ENCODE assay signal across 11 mouse cellular contexts in genomic region chr15:27792473-27792872, GRCm38 (mm10).
A peak's percentile ranks its signal among the peaks of the same experiment; 100 is the strongest.
DNase-seq lines count a peak whose midpoint lies in the region; ATAC-seq and TF ChIP-seq lines count a peak whose summit lies in the region.
"Had no signal": no experiment of that assay in that cellular context is flagged by ENCODE, and none has a peak within 500 bp of the region (broad histone marks: within the 10 kb centered on the region; RNA-seq: fewer than 3 reads in every experiment).

No protein-coding gene starts in this region.

- no peak for TF ChIP-seq EP300 in lung, postnatal 0 days (IDR thresholded peaks at IDR 0.05)

- H3K9ac ChIP-seq in forebrain, postnatal 0 days = no peak overlapping the region
- H3K9ac ChIP-seq in lung, postnatal 0 days (replicated peaks; ENCODE audit: low read depth) = no peak overlapping the region
- no peak overlapping the region for H3K9ac ChIP-seq in hindbrain, embryonic 14.5 days

- H3K9me3 ChIP-seq in forebrain, embryonic 10.5 days = no peaks in the 10 kb centered on the region
- H3K9me3 ChIP-seq in forebrain, postnatal 0 days (ENCODE audit: low read length) = no peaks in the 10 kb centered on the region
- no peaks in the 10 kb centered on the region for H3K9me3 ChIP-seq in lung, postnatal 0 days (ENCODE audit: low read length)
- no peaks in the 10 kb centered on the region for H3K9me3 ChIP-seq in hindbrain, embryonic 14.5 days (ENCODE audit: control insufficient read depth, low read length)

- peaks cover 19% of the 10 kb centered on the region for H3K36me3 ChIP-seq in forebrain, embryonic 10.5 days (replicated peaks)
- no peaks in the 10 kb centered on the region; the same call in 1 of the 2 replicates for H3K36me3 ChIP-seq in forebrain, postnatal 0 days (ENCODE audit: insufficient read depth)
- H3K36me3 ChIP-seq in lung, postnatal 0 days (ENCODE audit: insufficient read depth, low read length) = no peaks in the 10 kb centered on the region
- H3K36me3 ChIP-seq in hindbrain, embryonic 14.5 days (replicated peaks; ENCODE audit: control insufficient read depth, insufficient read depth) = no peaks in the 10 kb centered on the region; the same call in 1 of the 2 replicates

- no peak for ATAC-seq in forebrain, postnatal 0 days
- ATAC-seq in lung, postnatal 0 days = no peak
- no peak for ATAC-seq in hindbrain, embryonic 14.5 days (ENCODE audit: low FRiP score)
- peak; percentile 63 for ATAC-seq in neutrophil, adult 5-6 weeks (ENCODE audit: extremely low read depth, insufficient number of reproducible peaks, low FRiP score, poor library complexity, severe bottlenecking)

- H3K27me3 ChIP-seq in forebrain, embryonic 10.5 days (ENCODE audit: poor library complexity, severe bottlenecking) = no peaks in the 10 kb centered on the region
- H3K27me3 ChIP-seq in forebrain, postnatal 0 days (ENCODE audit: insufficient read depth, low read length) = no peaks in the 10 kb centered on the region
- no peaks in the 10 kb centered on the region for H3K27me3 ChIP-seq in lung, postnatal 0 days (replicated peaks; ENCODE audit: insufficient read depth, low read length)
- H3K27me3 ChIP-seq in hindbrain, embryonic 14.5 days (ENCODE audit: control insufficient read depth, insufficient read depth, low read length) = no peaks in the 10 kb centered on the region

- peaks cover 78% of the 10 kb centered on the region for H3K4me1 ChIP-seq in forebrain, embryonic 10.5 days
- peaks cover 30% of the 10 kb centered on the region for H3K4me1 ChIP-seq in forebrain, postnatal 0 days (ENCODE audit: insufficient read depth)
- H3K4me1 ChIP-seq in lung, postnatal 0 days (ENCODE audit: insufficient read depth, low read depth, low read length) = peaks cover 19% of the 10 kb centered on the region; the same call in 1 of the 2 replicates
- peaks cover 58% of the 10 kb centered on the region for H3K4me1 ChIP-seq in hindbrain, embryonic 14.5 days (replicated peaks; ENCODE audit: control insufficient read depth, insufficient read depth, low read length)

- H3K4me3 ChIP-seq in forebrain, embryonic 10.5 days = no peak overlapping the region
- H3K4me3 ChIP-seq in forebrain, postnatal 0 days (ENCODE audit: low read depth, low read length) = no peak overlapping the region
- H3K4me3 ChIP-seq in lung, postnatal 0 days (ENCODE audit: low read depth, low read length) = no peak overlapping the region
- no peak overlapping the region for H3K4me3 ChIP-seq in hindbrain, embryonic 14.5 days (replicated peaks; ENCODE audit: low read length)

- 78% methylated on average over 11 of the region's 11 CpGs for WGBS in forebrain, embryonic 10.5 days
- WGBS in forebrain, postnatal 0 days = 61% methylated on average over 11 of the region's 11 CpGs
- 57% methylated on average over 11 of the region's 11 CpGs for WGBS in lung, postnatal 0 days
- WGBS in hindbrain, embryonic 14.5 days = 40% methylated on average over 11 of the region's 11 CpGs

- H3K4me2 ChIP-seq in forebrain, postnatal 0 days (ENCODE audit: low read depth) = no peak overlapping the region
- H3K4me2 ChIP-seq in lung, postnatal 0 days (replicated peaks; ENCODE audit: low read depth, low read length) = no peak overlapping the region
- no peak overlapping the region for H3K4me2 ChIP-seq in hindbrain, embryonic 14.5 days (replicated peaks)

- peak overlapping the region; percentile 75 for H3K27ac ChIP-seq in forebrain, embryonic 10.5 days
- no peak overlapping the region for H3K27ac ChIP-seq in forebrain, postnatal 0 days (ENCODE audit: low read depth, low read length)
- H3K27ac ChIP-seq in lung, postnatal 0 days (ENCODE audit: low read length) = no peak overlapping the region
- H3K27ac ChIP-seq in hindbrain, embryonic 14.5 days = peak overlapping the region; percentile 60
- H3K27ac ChIP-seq: macrophage had no signal

- TF ChIP-seq CTCF in forebrain, postnatal 0 days (IDR thresholded peaks at IDR 0.05; ENCODE audit: low read depth) = no peak
- TF ChIP-seq CTCF in lung, postnatal 0 days (IDR thresholded peaks at IDR 0.05) = no peak

- DNase-seq in forebrain, embryonic 10.5 days (ENCODE audit: extremely low spot score, low spot score) = no peak
- no peak for DNase-seq in forebrain, postnatal 0 days
- peak; percentile 37 for DNase-seq in lung, postnatal 0 days (ENCODE audit: low spot score)
- DNase-seq in lung, postnatal 36 days = no peak
- DNase-seq in hindbrain, embryonic 14.5 days (ENCODE audit: low spot score) = no peak
- no peak for DNase-seq in right cerebral cortex, adult 18-20 months
- no peak for DNase-seq in spleen, adult 12 weeks (ENCODE audit: low spot score)
- DNase-seq: heart, adult 18-20 months; right cerebral cortex, postnatal 25 days had no signal

Comparison
In these comparisons a context has a peak if more than half of its experiments do, and no peak if none do; other contexts are left out.
1. H3K27ac ChIP-seq: peak in forebrain, embryonic 10.5 days (single experiment) and hindbrain, embryonic 14.5 days (single experiment); none in forebrain, postnatal 0 days (single experiment) and lung, postnatal 0 days (single experiment).